Mouse (Mus musculus) embryonic facial prominence, embryonic 13.5 days (tissue): ENCODE measurements around the gene 6030445D17Rik. TPM values are rescaled to one million over a fixed set of nuclear protein-coding genes. Genes with fewer than 3 reads are reported as not detected.

Experiments
- ATAC-seq: fragments of 200-750 bp; cut with Nextera tagmentation; 2 replicates; pipeline ENCODE4 v1.8.0; 2017; ENCODE audit warnings: low read depth; ENCODE audit not compliant: insufficient number of reproducible peaks, insufficient read depth, low FRiP score, low TSS enrichment
- H3K27ac ChIP-seq: fragments of 300-500 bp; sonication (generic); 2 replicates; pipeline ENCODE4 v1.5.1; 2015; ENCODE audit warnings: moderate library complexity, mild to moderate bottlenecking, inconsistent platforms
- H3K27me3 ChIP-seq: fragments of 300-500 bp; sonication (generic); 2 replicates; pipeline ENCODE4 v1.6.1; 2015; ENCODE audit warnings: mild to moderate bottlenecking, inconsistent platforms
- H3K36me3 ChIP-seq: fragments of 300-500 bp; sonication (generic); 2 replicates; pipeline ENCODE4 v1.6.1; 2015; ENCODE audit warnings: mild to moderate bottlenecking, inconsistent platforms
- H3K4me1 ChIP-seq: fragments of 300-500 bp; sonication (generic); 2 replicates; pipeline ENCODE4 v1.6.1; 2015; ENCODE audit warnings: inconsistent platforms
- H3K4me2 ChIP-seq: fragments of 300-500 bp; sonication (generic); 2 replicates; pipeline ENCODE4 v1.6.1; 2015; ENCODE audit warnings: moderate library complexity, mild to moderate bottlenecking, inconsistent platforms
- H3K4me3 ChIP-seq: fragments of 300-500 bp; sonication (generic); 2 replicates; pipeline ENCODE4 v1.5.1; 2015; ENCODE audit warnings: mild to moderate bottlenecking, inconsistent platforms
- H3K9ac ChIP-seq: fragments of 300-500 bp; sonication (generic); 2 replicates; pipeline ENCODE4 v1.6.1; 2015; ENCODE audit warnings: mild to moderate bottlenecking, inconsistent platforms
- H3K9me3 ChIP-seq: fragments of 300-500 bp; sonication (generic); 2 replicates; pipeline ENCODE4 v1.6.1; 2016; ENCODE audit warnings: inconsistent platforms
- WGBS: fragments of 180-500 bp; shearing (Covaris S2); methylation state at CpG from one replicate; pipeline ENCODE4 v1.1.7; 2015; ENCODE audit warnings: mixed read lengths; 5-methylcytosine and 5-hydroxymethylcytosine counted together
- polyA plus RNA-seq: library from polyadenylated mRNA; unstranded; fragments of >200 nt; fragmentation: Nextera tagmentation; extraction: Ambion mirVana; gene quantifications from 2 replicates; pipeline ENCODE4 v1.2.1, GENCODE M21; 2015

Gene 6030445D17Rik
- polyA plus RNA-seq, 1 experiment from 2014 or later, result 0.35 TPM

- Histone ChIP-seq H3K4me1 (peaks cover 26% of the 10 kb centered on the region), H3K36me3 (no peaks in the 10 kb centered on the region), H3K4me2 (peak overlapping the region; percentile 97), H3K27ac (no peak overlapping the region), H3K27me3 (peaks cover 38% of the 10 kb centered on the region), H3K9ac (peak overlapping the region; percentile 77), H3K4me3 (peak overlapping the region; percentile 67), H3K9me3 (no peaks in the 10 kb centered on the region)
- 7% methylated on average over 6 of the region's 6 CpGs for WGBS
- no peak for ATAC-seq
Observed at GRCm38 (mm10) chr4:136461761-136462085, 327 bp upstream of the 6030445D17Rik start.

GRCm38 (mm10) chr4:136462839-136463178, 759 bp downstream of the 6030445D17Rik start:
- Histone ChIP-seq H3K9ac (peak overlapping the region; percentile 77), H3K9me3 (no peaks in the 10 kb centered on the region), H3K4me1 (peaks cover 26% of the 10 kb centered on the region), H3K27ac (peak overlapping the region; percentile 62; the same call in 1 of the 2 replicates), H3K4me2 (peak overlapping the region; percentile 97), H3K36me3 (no peaks in the 10 kb centered on the region), H3K27me3 (peaks cover 38% of the 10 kb centered on the region), H3K4me3 (peak overlapping the region; percentile 67)
- 0 out of 2 replicates have a peak, but pooled peaks have one; percentile 27 for ATAC-seq
- WGBS, result 2% methylated on average over 8 of the region's 8 CpGs

DNA sequence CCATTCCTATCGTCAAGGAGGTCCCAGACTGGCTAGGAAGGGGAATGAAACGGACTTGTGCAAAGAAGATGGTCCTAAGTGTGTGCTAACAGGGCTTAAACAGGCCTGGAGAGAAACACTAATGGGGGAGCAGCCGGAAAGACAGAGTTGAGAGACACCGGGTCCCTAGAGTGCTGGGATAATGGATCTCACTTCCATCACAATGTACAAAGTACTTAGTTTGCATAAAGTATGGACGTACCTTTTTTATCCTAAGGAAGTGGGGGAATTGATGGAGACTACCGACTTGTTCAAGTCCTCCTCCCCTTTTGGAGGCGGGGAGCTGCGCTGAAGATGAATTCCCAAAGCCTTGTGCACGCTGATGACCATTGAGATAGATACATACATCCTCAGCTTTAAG, 1.4 kb downstream of the 6030445D17Rik start:
- 17% methylated on average over 9 of the region's 9 CpGs for WGBS
- ATAC-seq, result no peak
- peak overlapping the region; percentile 97 for H3K4me2 ChIP-seq

GRCm38 (mm10) chr4:136466226-136466625, 4.2 kb downstream of the 6030445D17Rik start:
- Histone ChIP-seq H3K4me2 (no peak overlapping the region), H3K9ac (peak overlapping the region; percentile 8; the same call in 1 of the 2 replicates), H3K4me3 (no peak overlapping the region), H3K36me3 (no peaks in the 10 kb centered on the region), H3K27ac (peak overlapping the region; percentile 57), H3K27me3 (peaks cover 34% of the 10 kb centered on the region), H3K4me1 (peaks cover 31% of the 10 kb centered on the region), H3K9me3 (no peaks in the 10 kb centered on the region)
- WGBS, result 41% methylated on average over 4 of the region's 4 CpGs
- no peak for ATAC-seq

More for the DNA sequence above, 1.4 kb downstream of the 6030445D17Rik start:
- Histone ChIP-seq H3K9me3 (no peaks in the 10 kb centered on the region), H3K4me3 (peak overlapping the region; percentile 67), H3K27me3 (peaks cover 38% of the 10 kb centered on the region), H3K9ac (0 out of 2 replicates have a peak overlapping the region, but pooled peaks have one; percentile 77), H3K36me3 (no peaks in the 10 kb centered on the region), H3K4me1 (peaks cover 26% of the 10 kb centered on the region), H3K27ac (no peak overlapping the region)

- Histone ChIP-seq H3K4me2 (peak overlapping the region; percentile 70; the same call in 1 of the 2 replicates), H3K9ac (no peak overlapping the region), H3K4me3 (no peak overlapping the region), H3K4me1 (peaks cover 31% of the 10 kb centered on the region), H3K27me3 (peaks cover 16% of the 10 kb centered on the region), H3K27ac (peak overlapping the region; percentile 98; the same call in 1 of the 2 replicates), H3K9me3 (no peaks in the 10 kb centered on the region), H3K36me3 (no peaks in the 10 kb centered on the region)
- no peak for ATAC-seq
- WGBS, result 71% methylated on average over 14 of the region's 14 CpGs
Observed at GRCm38 (mm10) chr4:136468553-136469327, 6.7 kb downstream of the 6030445D17Rik start.

DNA sequence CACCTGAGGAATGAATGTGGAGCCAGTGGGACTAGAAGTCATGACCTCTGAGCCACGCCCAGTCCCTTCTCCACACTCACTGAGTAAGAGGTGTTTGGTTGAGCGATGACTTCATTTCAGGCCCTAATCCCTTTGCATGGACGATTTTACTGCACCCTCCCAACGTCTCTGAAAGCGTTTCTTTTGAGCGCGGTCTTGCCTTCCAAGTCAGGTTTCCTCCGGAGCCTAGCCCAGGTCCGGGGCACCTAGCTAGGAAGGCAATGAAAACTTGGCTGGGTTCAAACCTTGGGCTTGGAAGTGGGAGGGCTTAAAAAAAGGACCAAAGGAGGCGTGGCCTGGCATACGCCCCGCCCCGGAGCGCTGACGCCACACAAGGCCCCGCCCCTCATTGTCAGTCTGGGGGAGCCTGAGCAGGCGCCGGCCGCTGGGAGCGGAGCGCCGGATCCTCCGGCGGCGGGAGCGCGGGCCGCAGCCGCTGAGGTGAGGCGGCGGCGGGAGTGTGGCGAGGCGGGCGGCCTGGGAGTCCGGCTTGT, 7.4 kb downstream of the 6030445D17Rik start, which contains the start of gene Luzp1:
TSS of gene Luzp1 (plus strand) at position 391 of the 533 bp plus-strand sequence.
- Histone ChIP-seq H3K9ac (peak within 1 kb of the TSS; percentile 92), H3K27me3 (peaks cover 9% of the 10 kb centered on the region), H3K4me3 (peak within 1 kb of the TSS; percentile 88), H3K9me3 (no peaks in the 10 kb centered on the region), H3K4me1 (peaks cover 31% of the 10 kb centered on the region), H3K4me2 (peak within 1 kb of the TSS; percentile 70), H3K36me3 (no peaks in the 10 kb centered on the region), H3K27ac (peak within 1 kb of the TSS; percentile 98)
- ATAC-seq, result peak; percentile 89
- under 1% methylated on average over 35 of the region's 36 CpGs for WGBS

- peak; percentile 59 for ATAC-seq
- H3K27ac ChIP-seq, result peak overlapping the region; percentile 98
- under 1% methylated on average over 50 of the region's 55 CpGs for WGBS
Observed at GRCm38 (mm10) chr4:136469941-136470346, 7.9 kb downstream of the 6030445D17Rik start.

GRCm38 (mm10) chr4:136470347-136471071, 8.5 kb downstream of the 6030445D17Rik start:
- Histone ChIP-seq H3K9ac (peak overlapping the region; percentile 92), H3K4me2 (peak overlapping the region; percentile 70), H3K9me3 (no peaks in the 10 kb centered on the region), H3K4me3 (peak overlapping the region; percentile 88), H3K36me3 (no peaks in the 10 kb centered on the region), H3K4me1 (peaks cover 31% of the 10 kb centered on the region), H3K27me3 (no peaks in the 10 kb centered on the region), H3K27ac (peak overlapping the region; percentile 98)
- peak; percentile 29; the same call in 1 of the 2 replicates for ATAC-seq
- under 1% methylated on average over 58 of the region's 58 CpGs for WGBS

More at GRCm38 (mm10) chr4:136469941-136470346, 7.9 kb downstream of the 6030445D17Rik start:
- peak overlapping the region; percentile 92 for H3K9ac ChIP-seq
- H3K27me3 ChIP-seq, result peaks cover 4% of the 10 kb centered on the region; the same call in 1 of the 2 replicates
- H3K9me3 ChIP-seq, result no peaks in the 10 kb centered on the region
- H3K36me3 ChIP-seq, result no peaks in the 10 kb centered on the region
- peak overlapping the region; percentile 88 for H3K4me3 ChIP-seq
- peak overlapping the region; percentile 70 for H3K4me2 ChIP-seq
- peaks cover 31% of the 10 kb centered on the region for H3K4me1 ChIP-seq

DNA sequence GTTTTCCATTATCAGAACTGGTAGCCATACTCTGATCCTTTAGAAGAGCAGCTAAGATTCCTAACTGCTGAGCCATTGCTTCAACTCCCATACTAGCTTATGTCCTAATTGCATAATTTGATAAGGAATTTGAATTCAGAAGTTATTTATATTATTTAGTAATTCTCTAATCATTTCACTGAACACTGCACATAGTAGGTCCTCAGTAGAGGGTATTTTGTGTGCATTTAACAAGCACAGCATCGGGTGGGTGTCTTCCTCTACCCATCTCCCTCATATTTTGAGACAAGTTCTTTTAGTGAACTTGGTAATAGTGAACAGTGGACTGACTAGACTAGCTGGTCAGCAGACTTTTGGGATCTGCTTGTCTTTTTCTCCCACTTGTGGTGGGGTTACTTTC, 14.6 kb downstream of the 6030445D17Rik start:
- Histone ChIP-seq H3K36me3 (0 out of 2 replicates have a peak, but pooled peaks cover 7% of the 10 kb centered on the region), H3K9ac (no peak overlapping the region), H3K4me3 (no peak overlapping the region), H3K27ac (no peak overlapping the region), H3K4me1 (peaks cover 10% of the 10 kb centered on the region), H3K9me3 (no peaks in the 10 kb centered on the region), H3K4me2 (no peak overlapping the region), H3K27me3 (no peaks in the 10 kb centered on the region)
- ATAC-seq, result no peak
- 93% methylated on average over 1 of the region's 1 CpGs for WGBS

- H3K9ac ChIP-seq, result no peak overlapping the region
- H3K27ac ChIP-seq, result no peak overlapping the region
- no peaks in the 10 kb centered on the region for H3K9me3 ChIP-seq
- H3K4me2 ChIP-seq, result no peak overlapping the region
- H3K36me3 ChIP-seq, result peaks cover 4% of the 10 kb centered on the region; the same call in 1 of the 2 replicates
- no peaks in the 10 kb centered on the region for H3K4me1 ChIP-seq
- no peak for ATAC-seq
- WGBS, result 89% methylated on average over 2 of the region's 2 CpGs
- no peaks in the 10 kb centered on the region for H3K27me3 ChIP-seq
- H3K4me3 ChIP-seq, result no peak overlapping the region
Observed at GRCm38 (mm10) chr4:136486549-136486948, 24.5 kb downstream of the 6030445D17Rik start.

- Histone ChIP-seq H3K27me3 (no peaks in the 10 kb centered on the region), H3K4me2 (no peak overlapping the region), H3K27ac (no peak overlapping the region), H3K4me1 (no peaks in the 10 kb centered on the region), H3K4me3 (no peak overlapping the region), H3K9me3 (no peaks in the 10 kb centered on the region), H3K9ac (no peak overlapping the region), H3K36me3 (no peaks in the 10 kb centered on the region)
- no peak for ATAC-seq
Observed at GRCm38 (mm10) chr4:136495993-136496392, 33.9 kb downstream of the 6030445D17Rik start.
